Mouse (Mus musculus) duodenum, adult 2 months (tissue): ENCODE measurements around the gene Rbp2. TPM values are rescaled to one million over a fixed set of nuclear protein-coding genes. Genes with fewer than 3 reads are reported as not detected.

Experiments
- polyA plus RNA-seq: library from polyadenylated mRNA; depleted of rRNA; stranded (reverse); fragments of >200 nt; gene quantifications from 2 replicates; pipeline ENCODE4 v1.2.3, GENCODE M21; 2012; ENCODE audit warnings: low replicate concordance; rRNA removed

Gene Rbp2
- polyA plus RNA-seq, result 191 and 342 TPM in 2 replicates

DNA sequence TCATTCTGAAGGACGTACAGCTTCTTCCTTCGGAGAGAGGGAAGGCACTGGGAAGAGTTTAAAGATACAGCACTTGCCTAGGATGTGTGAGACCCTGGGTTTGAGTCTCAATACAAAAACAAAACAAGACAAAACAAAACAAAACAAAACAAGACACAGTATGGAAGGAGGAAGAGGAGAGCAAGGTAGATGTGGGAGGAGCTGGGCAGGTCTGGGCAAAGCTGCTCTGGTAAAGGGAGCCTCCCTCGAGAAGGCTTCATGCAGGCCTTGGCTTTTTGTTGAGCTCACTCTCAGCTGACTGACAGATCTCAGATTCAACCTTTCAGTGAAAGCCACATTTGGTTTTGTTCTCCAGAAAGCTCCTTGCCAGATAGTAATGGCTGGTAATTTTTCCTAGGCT is at the start of gene Rbp2:
Gene Rbp2, plus strand, starts transcription at position 301 of the 400 bp plus-strand sequence.

Other genes starting within 250 kb of the Rbp2 start
- 16.0 and 18.1 TPM in 2 replicates for gene Nmnat3, start 198.7 kb upstream of the Rbp2 start, polyA plus RNA-seq
- 1.5 and 4.5 TPM in 2 replicates for gene Rbp1, start 63.2 kb upstream of the Rbp2 start, polyA plus RNA-seq
- gene Copb2, start 77.6 kb downstream of the Rbp2 start, polyA plus RNA-seq, result 11.3 and 11.7 TPM in 2 replicates
- gene Mrps22, start 115.5 kb downstream of the Rbp2 start, polyA plus RNA-seq, result 12.4 and 32.4 TPM in 2 replicates